Mouse (Mus musculus) limb, embryonic 14.5 days (tissue): ENCODE measurements around the gene Nipsnap3a. TPM values are rescaled to one million over a fixed set of nuclear protein-coding genes. Genes with fewer than 3 reads are reported as not detected.

ENCODE experiments used
- ATAC-seq: fragments of 200-750 bp; cut with Nextera tagmentation; 2 replicates; pipeline ENCODE4 v1.8.0; 2017; ENCODE audit warnings: low read depth, moderate number of reproducible peaks, moderate TSS enrichment; ENCODE audit not compliant: low FRiP score
- DNase-seq: peaks from one replicate; pipeline ENCODE4 v3.0.0-alpha.2; 2015; ENCODE audit warnings: low spot score
- H3K27ac ChIP-seq: fragments of 300-500 bp; sonication (generic); replicated peaks from 2 replicates; pipeline ENCODE4 v1.5.1; 2014; ENCODE audit warnings: low read depth, mild to moderate bottlenecking, low read length, moderate library complexity, mixed read lengths
- H3K27me3 ChIP-seq: fragments of 300-500 bp; sonication (generic); 2 replicates; pipeline ENCODE4 v1.6.1; 2014; ENCODE audit warnings: low read length, mixed read lengths; ENCODE audit not compliant: control insufficient read depth, insufficient read depth
- H3K36me3 ChIP-seq: fragments of 300-500 bp; sonication (generic); 2 replicates; pipeline ENCODE4 v1.6.1; 2014; ENCODE audit warnings: mild to moderate bottlenecking, low read length, moderate library complexity, mixed read lengths; ENCODE audit not compliant: control insufficient read depth, insufficient read depth
- H3K4me1 ChIP-seq: fragments of 300-500 bp; sonication (generic); 2 replicates; pipeline ENCODE4 v1.6.1; 2014; ENCODE audit warnings: antibody characterized with exemption, low read length, mixed read lengths; ENCODE audit not compliant: control insufficient read depth, insufficient read depth
- H3K4me2 ChIP-seq: fragments of 300-500 bp; sonication (generic); replicated peaks from 2 replicates; pipeline ENCODE4 v1.6.1; 2014; ENCODE audit warnings: low read depth, mild to moderate bottlenecking, low read length, moderate library complexity; ENCODE audit not compliant: severe bottlenecking
- H3K4me3 ChIP-seq: fragments of 300-500 bp; sonication (generic); replicated peaks from 2 replicates; pipeline ENCODE4 v1.5.1; 2014; ENCODE audit warnings: low read length
- H3K9ac ChIP-seq: fragments of 300-500 bp; sonication (generic); 2 replicates; pipeline ENCODE4 v1.6.1; 2014; ENCODE audit warnings: mild to moderate bottlenecking, low read depth, low read length, moderate library complexity; ENCODE audit not compliant: severe bottlenecking
- H3K9me3 ChIP-seq: fragments of 300-500 bp; sonication (generic); 2 replicates; pipeline ENCODE4 v1.6.1; 2016; ENCODE audit warnings: low read length; ENCODE audit not compliant: control insufficient read depth
- POLR2A ChIP-seq: fragments of 200-500 bp; IDR thresholded peaks from 2 replicates; pipeline ENCODE4 v1.8.0; 2012; ENCODE audit warnings: inconsistent platforms, mild to moderate bottlenecking, moderate library complexity, borderline replicate concordance; ENCODE audit not compliant: insufficient read depth, insufficient read length; ENCODE audit errors: extremely low read depth
- WGBS: fragments of 180-500 bp; shearing (Covaris S2); extraction: QIAGEN DNeasy Blood & Tissue Kit; methylation state at CpG from one replicate; pipeline ENCODE4 v1.1.7; 2014; 5-methylcytosine and 5-hydroxymethylcytosine counted together
- polyA plus RNA-seq, 2 experiments: library from polyadenylated mRNA; depleted of rRNA in 1 of 2; stranded (reverse) in 1 of 2; unstranded in 1 of 2; fragments of >200 nt; fragmentation: Nextera tagmentation in 1 of 2; extraction: Ambion mirVana in 1 of 2; gene quantifications; 2 replicates each; pipeline versions ENCODE4 v1.2.1 to v1.2.3; 2012 to 2014

The Nipsnap3a gene
- polyA plus RNA-seq, 2 experiments, result not detected

DNA sequence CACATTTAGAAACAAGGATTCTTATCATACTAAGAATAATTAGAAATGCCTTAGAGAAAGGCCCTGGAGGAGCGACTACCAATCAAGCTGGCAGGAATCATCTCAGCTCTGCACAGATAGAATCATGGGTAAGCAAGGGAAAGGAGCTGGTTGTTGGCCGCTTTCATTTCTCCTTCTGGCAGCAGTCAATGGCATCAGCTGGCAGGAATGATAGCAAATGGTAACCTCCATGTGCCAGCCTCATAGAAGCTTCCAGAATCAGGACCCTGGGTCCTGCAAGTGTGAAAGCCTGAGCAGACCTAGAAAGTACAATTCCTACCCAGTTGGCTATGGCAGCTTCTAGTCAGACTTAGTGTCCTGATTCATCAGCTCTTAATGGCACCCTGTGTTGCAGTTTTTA, 2.8 kb upstream of the Nipsnap3a start:
- Histone ChIP-seq H3K27me3 (no peaks in the 10 kb centered on the region), H3K4me2 (no peak overlapping the region), H3K4me3 (no peak overlapping the region), H3K4me1 (no peaks in the 10 kb centered on the region), H3K27ac (no peak overlapping the region), H3K9me3 (no peaks in the 10 kb centered on the region), H3K9ac (no peak overlapping the region), H3K36me3 (no peaks in the 10 kb centered on the region)
- 84% methylated on average over 2 of the region's 2 CpGs for WGBS
- no peak for ATAC-seq
- no peak for DNase-seq
- no peak for TF ChIP-seq POLR2A

DNA sequence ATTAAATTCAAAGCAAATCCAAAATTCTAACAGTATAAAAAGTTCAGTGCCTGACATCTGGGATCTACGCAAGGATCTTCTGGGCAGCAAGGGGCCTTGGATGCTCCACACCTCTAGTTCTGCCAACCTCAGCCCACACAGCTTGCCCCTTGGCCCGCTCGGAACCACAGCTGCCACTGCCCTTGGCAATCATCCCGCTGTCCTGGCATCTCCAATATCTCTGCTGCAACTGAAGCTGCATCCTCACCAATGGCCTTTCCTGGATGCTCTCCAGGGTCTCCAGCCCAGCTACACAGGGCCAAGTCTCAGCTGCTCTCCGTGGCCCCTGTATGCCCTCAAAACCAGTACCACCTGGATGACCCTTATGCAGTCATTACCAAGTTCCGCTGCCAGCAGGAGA, 10.4 kb downstream of the Nipsnap3a start:
- H3K4me1 ChIP-seq, result no peaks in the 10 kb centered on the region
- H3K27me3 ChIP-seq, result no peaks in the 10 kb centered on the region
- no peak overlapping the region for H3K9ac ChIP-seq
- no peak overlapping the region for H3K4me2 ChIP-seq
- WGBS, result 93% methylated on average over 6 of the region's 6 CpGs
- TF ChIP-seq POLR2A, result no peak
- no peaks in the 10 kb centered on the region for H3K9me3 ChIP-seq
- no peak overlapping the region for H3K4me3 ChIP-seq
- no peaks in the 10 kb centered on the region for H3K36me3 ChIP-seq
- DNase-seq (no peak), ATAC-seq (no peak)
- H3K27ac ChIP-seq, result no peak overlapping the region

DNA sequence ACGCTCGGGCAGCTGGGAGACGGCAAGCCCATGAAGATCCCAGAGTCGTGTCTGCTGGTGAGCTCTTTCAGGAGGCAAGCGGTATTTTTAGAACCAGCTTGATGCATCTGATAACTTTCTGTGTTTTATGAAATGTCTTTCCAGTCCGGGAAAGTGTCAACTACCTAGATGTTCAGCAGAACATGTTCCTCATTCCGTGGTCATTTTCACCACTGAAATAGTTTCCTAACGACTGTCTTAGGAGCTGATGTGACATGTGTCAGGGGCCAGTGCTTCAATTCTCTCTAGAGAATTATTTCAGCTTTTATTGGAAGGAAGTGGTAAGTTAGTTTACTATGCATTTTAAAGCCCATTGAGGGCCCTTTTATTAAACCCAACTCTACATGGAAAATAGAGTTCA, 11.1 kb downstream of the Nipsnap3a start:
- ATAC-seq, result no peak
- 71% methylated on average over 8 of the region's 8 CpGs for WGBS
- no peaks in the 10 kb centered on the region for H3K27me3 ChIP-seq
- no peaks in the 10 kb centered on the region for H3K4me1 ChIP-seq
- no peak for TF ChIP-seq POLR2A
- no peak overlapping the region for H3K9ac ChIP-seq
- no peak overlapping the region for H3K27ac ChIP-seq
- H3K4me2 ChIP-seq, result no peak overlapping the region
- DNase-seq, result no peak
- no peak overlapping the region for H3K4me3 ChIP-seq
- H3K36me3 ChIP-seq, result no peaks in the 10 kb centered on the region
- H3K9me3 ChIP-seq, result no peaks in the 10 kb centered on the region

DNA sequence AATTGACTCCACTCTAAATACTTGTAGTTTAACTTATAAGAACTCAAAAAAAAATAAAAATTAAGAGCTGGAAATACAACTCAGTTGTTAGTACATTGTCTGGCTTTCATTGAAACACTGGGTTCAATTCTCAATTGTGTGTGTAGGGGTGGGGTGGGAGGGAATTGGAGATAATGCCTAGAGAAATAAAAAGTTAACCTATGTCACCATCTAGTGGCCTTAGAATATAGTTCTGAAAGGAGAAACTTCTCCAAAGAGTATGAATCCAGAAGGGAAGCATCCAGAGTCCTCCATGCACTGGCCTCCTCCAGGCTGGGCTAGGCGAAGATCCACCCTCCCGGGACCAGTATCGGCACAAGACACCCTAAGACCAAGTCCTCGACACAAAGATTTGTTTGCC, 20.1 kb downstream of the Nipsnap3a start:
- ATAC-seq (no peak), DNase-seq (peak; percentile 45)
- no peak overlapping the region for H3K9ac ChIP-seq
- no peak overlapping the region for H3K4me2 ChIP-seq
- H3K4me1 ChIP-seq, result 0 out of 2 replicates have a peak, but pooled peaks cover 3% of the 10 kb centered on the region
- no peaks in the 10 kb centered on the region for H3K9me3 ChIP-seq
- TF ChIP-seq POLR2A, result no peak
- no peak overlapping the region for H3K27ac ChIP-seq
- no peaks in the 10 kb centered on the region for H3K27me3 ChIP-seq
- no peak overlapping the region for H3K4me3 ChIP-seq
- H3K36me3 ChIP-seq, result no peaks in the 10 kb centered on the region
- 70% methylated on average over 4 of the region's 4 CpGs for WGBS

DNA sequence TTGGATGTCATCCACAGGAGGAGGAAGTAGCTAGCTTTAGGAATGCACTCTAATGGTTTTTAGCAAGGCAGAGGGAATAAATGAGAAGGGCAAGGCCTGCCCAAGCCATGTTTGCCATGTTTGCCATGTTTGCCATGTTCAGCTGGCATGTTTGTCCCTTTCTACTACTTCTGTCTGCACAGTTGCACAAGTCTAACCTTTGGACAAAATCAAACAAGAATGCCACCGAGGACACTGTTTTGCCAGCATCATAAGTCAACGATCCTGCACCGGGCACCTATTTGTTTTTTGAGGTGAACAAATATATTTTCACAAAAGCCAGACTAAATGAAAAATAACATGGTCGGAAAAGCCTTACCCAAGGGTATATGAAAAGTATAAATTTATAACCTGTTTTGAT, 20.8 kb downstream of the Nipsnap3a start:
- ATAC-seq (no peak), DNase-seq (no peak)
- Histone ChIP-seq H3K4me3 (no peak overlapping the region), H3K27me3 (no peaks in the 10 kb centered on the region), H3K4me2 (no peak overlapping the region), H3K36me3 (no peaks in the 10 kb centered on the region), H3K4me1 (0 out of 2 replicates have a peak, but pooled peaks cover 3% of the 10 kb centered on the region), H3K27ac (no peak overlapping the region), H3K9me3 (no peaks in the 10 kb centered on the region), H3K9ac (no peak overlapping the region)
- no peak for TF ChIP-seq POLR2A
- 91% methylated on average over 4 of the region's 4 CpGs for WGBS
